Mouse (Mus musculus) gastrocnemius, adult 18-20 months (tissue): Measurements from ENCODE around the gene Cracr2b. TPM values are rescaled to one million over a fixed set of nuclear protein-coding genes. Genes with fewer than 3 reads are reported as not detected.

Experiments used
- DNase-seq: peaks from one replicate; pipeline ENCODE4 v3.0.0; 2021; ENCODE audit warnings: low spot score
- total RNA-seq, 2 experiments: library from RNA; stranded (reverse); gene quantifications; 2 replicates each; pipeline ENCODE4 v1.2.3; 2021

Cracr2b gene
- total RNA-seq, 2 experiments from 2014 or later = 7.2 to 8.9 TPM

DNA sequence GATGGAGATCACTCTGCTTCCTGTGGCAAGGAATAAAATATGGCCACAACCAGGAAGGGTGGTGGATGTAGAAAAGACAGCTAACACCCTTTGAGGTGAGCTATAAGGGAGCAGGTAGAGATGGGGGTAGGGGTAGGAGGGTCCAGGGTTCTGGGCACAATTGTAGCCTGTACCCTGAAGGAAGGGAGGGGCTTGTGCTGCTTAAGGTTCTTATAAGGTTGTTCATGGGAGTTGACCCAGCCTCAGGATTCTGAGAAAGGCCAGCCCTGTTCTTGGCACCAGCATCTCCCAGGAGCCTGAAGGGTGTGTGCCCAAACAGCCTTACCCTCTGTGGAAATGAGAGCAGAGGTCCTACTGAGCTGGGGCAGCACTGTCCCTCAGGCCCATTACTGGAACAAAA is 9.0 kb upstream of the Cracr2b start:
- DNase-seq = no peak

- no peak for DNase-seq
Observed at GRCm38 (mm10) chr7:141453636-141454035, 7.3 kb upstream of the Cracr2b start.

GRCm38 (mm10) chr7:141454967-141455551 is 5.8 kb upstream of the Cracr2b start, which contains the start of gene Pnpla2:
TSS of gene Pnpla2 (plus strand) at chr7:141455198.
- DNase-seq = peak; percentile 96

DNA sequence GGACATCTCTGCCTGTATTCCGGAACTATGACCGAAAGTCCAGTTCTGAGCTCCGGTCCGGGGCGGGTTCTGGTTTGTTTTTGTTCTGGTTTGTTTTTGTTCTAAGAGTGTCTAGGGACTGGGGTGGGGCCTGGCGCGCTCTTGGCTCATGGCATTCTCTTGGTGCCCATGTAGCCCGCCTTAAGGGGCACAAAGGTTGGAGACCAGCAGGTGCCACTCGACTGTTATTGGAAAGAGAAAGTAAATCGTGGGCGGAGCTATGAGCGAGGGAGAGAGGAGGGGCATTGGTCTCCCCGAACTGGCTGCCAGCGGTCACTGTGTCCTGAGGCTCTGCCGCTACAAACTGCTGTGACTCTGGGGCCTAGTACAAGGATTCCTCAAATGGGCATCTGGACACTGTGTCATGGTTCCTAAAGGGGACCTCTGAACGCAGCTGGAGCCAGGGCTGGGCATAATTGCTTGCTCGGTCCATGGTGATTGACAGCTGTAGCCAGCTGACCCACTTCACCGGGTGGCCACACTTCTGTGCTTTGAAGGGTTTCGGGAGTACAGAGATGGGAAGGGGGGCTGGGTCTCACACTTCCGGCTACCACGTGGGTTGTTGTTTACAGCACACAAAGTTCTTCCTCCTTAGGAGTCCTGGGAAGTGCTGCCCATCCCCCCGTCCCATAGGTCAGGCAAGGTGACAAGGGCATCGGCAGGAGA is 5.1 kb upstream of the Cracr2b start:
- peak; percentile 90 for DNase-seq

GRCm38 (mm10) chr7:141456739-141457138 is 4.2 kb upstream of the Cracr2b start:
- DNase-seq = peak; percentile 63

DNA sequence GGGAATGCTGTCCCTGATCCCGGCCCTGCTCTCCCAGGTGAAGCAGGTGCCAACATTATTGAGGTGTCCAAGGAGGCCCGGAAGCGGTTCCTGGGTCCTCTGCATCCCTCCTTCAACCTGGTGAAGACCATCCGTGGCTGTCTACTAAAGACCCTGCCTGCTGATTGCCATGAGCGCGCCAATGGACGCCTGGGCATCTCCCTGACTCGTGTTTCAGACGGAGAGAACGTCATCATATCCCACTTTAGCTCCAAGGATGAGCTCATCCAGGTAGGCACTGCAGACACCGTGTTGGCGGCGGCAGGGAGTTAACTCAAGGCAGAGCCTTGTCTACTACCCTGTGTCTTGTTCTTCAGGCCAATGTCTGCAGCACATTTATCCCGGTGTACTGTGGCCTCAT is 3.7 kb upstream of the Cracr2b start:
- DNase-seq = no peak

GRCm38 (mm10) chr7:141457986-141458660 is 2.8 kb upstream of the Cracr2b start:
- DNase-seq = no peak

DNA sequence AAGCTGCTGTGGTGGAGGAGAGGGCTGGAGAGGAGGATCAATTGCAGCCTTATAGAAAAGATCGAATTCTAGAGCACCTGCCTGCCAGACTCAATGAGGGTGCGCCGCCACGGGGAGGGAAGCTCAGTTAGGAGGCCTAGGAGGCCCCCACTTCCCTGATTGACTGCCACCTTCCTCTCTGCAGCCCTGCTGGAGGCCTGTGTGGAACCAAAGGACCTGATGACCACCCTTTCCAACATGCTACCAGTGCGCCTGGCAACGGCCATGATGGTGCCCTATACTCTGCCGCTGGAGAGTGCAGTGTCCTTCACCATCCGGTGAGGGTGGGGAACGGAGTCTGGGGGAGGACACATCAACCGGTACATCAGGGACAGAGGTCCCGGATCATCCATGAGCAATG is 2.2 kb upstream of the Cracr2b start:
- no peak for DNase-seq

DNA sequence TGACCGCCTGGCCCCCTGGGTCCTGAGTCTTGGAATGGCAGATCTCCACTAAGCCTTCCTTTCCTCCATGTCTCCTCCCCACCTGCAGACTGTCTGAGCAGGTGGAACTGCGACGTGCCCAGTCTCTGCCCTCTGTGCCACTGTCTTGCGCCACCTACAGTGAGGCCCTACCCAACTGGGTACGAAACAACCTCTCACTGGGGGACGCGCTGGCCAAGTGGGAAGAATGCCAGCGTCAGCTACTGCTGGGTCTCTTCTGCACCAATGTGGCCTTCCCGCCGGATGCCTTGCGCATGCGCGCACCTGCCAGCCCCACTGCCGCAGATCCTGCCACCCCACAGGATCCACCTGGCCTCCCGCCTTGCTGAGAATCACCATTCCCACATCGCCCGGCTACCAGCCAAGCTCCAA is 1.6 kb upstream of the Cracr2b start:
- DNase-seq = peak; percentile 31

DNA sequence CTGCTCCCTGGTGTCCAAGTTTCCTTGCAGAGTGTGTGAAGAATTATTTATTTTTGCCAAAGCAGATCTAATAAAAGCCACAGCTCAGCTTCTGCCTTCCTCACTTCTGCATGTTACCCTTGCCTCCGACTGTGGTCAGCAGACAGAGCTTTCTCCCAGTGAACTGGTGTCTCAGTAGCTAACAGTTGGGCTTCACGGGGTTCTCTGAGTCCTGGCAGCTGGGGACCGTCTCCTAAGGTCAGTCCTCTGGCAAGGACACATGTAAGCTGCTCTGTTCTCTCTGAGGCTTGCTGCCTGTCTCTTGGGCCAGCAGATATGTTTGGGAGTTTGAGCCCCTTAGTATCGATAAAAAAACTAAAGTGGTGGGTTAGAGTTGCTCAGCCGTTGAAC is 898 bp upstream of the Cracr2b start:
- DNase-seq = peak; percentile 51

- no peak for DNase-seq
Observed at GRCm38 (mm10) chr7:141461521-141462332, 833 bp downstream of the Cracr2b start.

- DNase-seq = peak; percentile 43
Observed at GRCm38 (mm10) chr7:141462333-141462821, 1.5 kb downstream of the Cracr2b start.

- DNase-seq = peak; percentile 48
Observed at GRCm38 (mm10) chr7:141463824-141464602, 3.1 kb downstream of the Cracr2b start.

DNA sequence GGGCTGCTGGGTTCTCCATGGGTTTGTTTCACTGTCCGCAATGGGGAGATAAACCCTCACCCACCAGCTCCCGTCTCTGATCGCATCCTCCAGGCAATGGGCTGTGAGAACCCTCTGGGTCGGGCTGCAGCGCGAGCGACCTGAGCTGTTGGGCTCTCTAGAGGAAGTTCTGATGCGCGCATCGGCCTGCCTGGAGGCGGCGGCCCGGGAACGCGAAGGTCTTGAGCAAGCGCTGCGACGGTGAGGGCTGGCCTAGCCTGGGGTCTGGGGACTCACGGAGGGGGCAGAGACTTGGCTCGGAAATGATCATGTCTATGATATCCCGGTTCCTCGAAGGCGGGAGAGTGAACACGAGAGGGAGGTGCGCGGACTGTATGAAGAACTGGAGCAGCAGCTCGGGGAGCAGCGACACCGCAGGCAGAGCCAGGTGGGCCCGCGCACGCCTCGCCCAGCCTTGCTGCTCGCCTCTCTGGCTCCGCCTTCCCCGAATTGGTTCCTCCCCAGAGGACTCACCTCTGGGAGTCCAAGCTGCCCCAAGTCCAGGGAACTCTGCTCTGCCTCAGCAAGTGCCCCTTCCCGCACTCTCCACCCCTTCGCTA is 3.8 kb downstream of the Cracr2b start:
- no peak for DNase-seq

- DNase-seq = no peak
Observed at GRCm38 (mm10) chr7:141465388-141466044, 4.6 kb downstream of the Cracr2b start.

- DNase-seq = peak; percentile 32
Observed at GRCm38 (mm10) chr7:141466045-141466394, 5.1 kb downstream of the Cracr2b start.

GRCm38 (mm10) chr7:141466607-141467148 is 5.8 kb downstream of the Cracr2b start:
- DNase-seq = no peak

DNA sequence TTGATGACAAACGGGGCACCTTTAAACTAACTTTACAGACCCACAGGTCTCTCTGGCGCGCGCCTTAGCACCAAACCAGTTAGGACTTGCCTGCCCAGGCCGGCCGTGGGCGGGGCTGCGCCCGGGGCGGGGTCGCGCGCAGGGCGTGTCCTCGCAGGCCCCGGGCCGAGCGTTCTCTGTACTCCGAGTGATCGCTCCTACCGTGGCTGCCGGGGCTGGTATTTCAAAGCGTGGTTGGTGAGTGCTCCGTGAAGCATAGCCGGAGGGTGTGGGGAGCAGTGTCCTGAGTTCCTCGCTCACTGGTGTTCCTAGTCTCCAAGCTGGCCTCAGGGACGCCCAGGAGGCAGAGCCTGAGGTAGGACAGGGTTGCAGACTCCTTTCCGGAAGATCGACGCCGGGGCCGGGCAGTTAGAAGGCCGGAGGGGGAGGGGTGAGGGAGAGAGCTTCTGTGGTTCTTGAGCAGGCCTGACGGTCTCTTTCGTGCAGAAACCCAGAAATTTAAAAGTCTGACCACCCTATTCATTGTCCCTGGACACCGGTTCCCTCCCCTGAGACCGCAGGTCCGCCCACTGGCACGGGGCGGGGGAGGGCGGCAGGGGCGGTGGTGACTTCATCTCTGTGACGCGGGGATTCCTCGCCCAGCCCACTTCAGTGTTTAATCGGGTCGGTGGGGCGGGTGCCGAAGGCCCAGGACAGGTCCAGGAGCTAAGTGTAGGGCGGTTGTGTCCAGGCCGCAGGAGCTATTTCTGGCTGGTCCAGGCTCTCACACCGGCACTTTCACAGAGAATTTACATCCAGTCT is 6.5 kb downstream of the Cracr2b start, which contains the start of gene Cd151:
Gene Cd151, plus strand, starts transcription at position 163 of the 801 bp plus-strand sequence.
- DNase-seq = peak; percentile 88

- no peak for DNase-seq
Observed at GRCm38 (mm10) chr7:141468164-141468521, 7.2 kb downstream of the Cracr2b start.
